Mouse (Mus musculus): ENCODE measurements around the gene Foxc1. TPM values are rescaled to one million over a fixed set of nuclear protein-coding genes. Genes with fewer than 3 reads are reported as not detected.

The Foxc1 gene
- total and polyA plus RNA-seq, 3 experiments = not detected

GRCm38 (mm10) chr13:31784757-31785156 is 21.7 kb upstream of the Foxc1 start:
- H3K9ac ChIP-seq (ENCODE audit: insufficient read depth, low read depth) = no peak overlapping the region
- in situ Hi-C loops (cut with MboI; ENCODE audit: low pct_ligation_motif_present, low pct_unique_long_range_greater_than_20kb, low sequenced_read_pairs) (loop anchor here (25.0 kb wide), 1 partner anchor 903 kb away; no protein-coding TSS in a partner anchor), dilution Hi-C loops (cut with MboI; ENCODE audit: extremely low pct_ligation_motif_present, extremely low pct_unique_long_range_greater_than_20kb, low sequenced_read_pairs) (no loop called here)
- DNase-seq (ENCODE audit: extremely low read depth) = no peak
- H3K27ac ChIP-seq (ENCODE audit: insufficient read depth, low read depth) = no peak overlapping the region
- 0 out of 4 replicates have a peak, but pooled peaks cover 0 to under 1% of the 10 kb centered on the region in 2 experiments for H3K4me1 ChIP-seq (ENCODE audit: control insufficient read depth in 1 of 2, insufficient read depth in 2 of 2)
- no peak for TF ChIP-seq ELF1 (IDR thresholded peaks at IDR 0.05; ENCODE audit: low read depth, low read length)
- no peak for TF ChIP-seq MYC (IDR thresholded peaks at IDR 0.05; ENCODE audit: low read depth, low read length)
- TF ChIP-seq JUN (IDR thresholded peaks at IDR 0.05; ENCODE audit: insufficient read depth, low read depth, low read length) = no peak
- no peak for TF ChIP-seq MAX (IDR thresholded peaks at IDR 0.05; ENCODE audit: low read length)
- TF ChIP-seq ZKSCAN1 (IDR thresholded peaks at IDR 0.05; ENCODE audit: borderline replicate concordance, low read depth, low read length) = no peak
- no peak for TF ChIP-seq MAFK (IDR thresholded peaks at IDR 0.05; ENCODE audit: insufficient replicate concordance, low read length)
- TF ChIP-seq MAZ (IDR thresholded peaks at IDR 0.05; ENCODE audit: low read depth, low read length) = no peak
- TF ChIP-seq E2F4 (IDR thresholded peaks at IDR 0.05; ENCODE audit: insufficient replicate concordance, low read depth, low read length) = no peak
- TF ChIP-seq ETS1 (conservative IDR thresholded peaks at IDR 0.05; ENCODE audit: low read depth, low read length) = no peak
- no peak for TF ChIP-seq NELFE (IDR thresholded peaks at IDR 0.05; ENCODE audit: low read depth, low read length)
- TF ChIP-seq MXI1 (IDR thresholded peaks at IDR 0.05; ENCODE audit: low read depth, low read length) = no peak
- no peak for TF ChIP-seq JUND (conservative IDR thresholded peaks at IDR 0.05; ENCODE audit: low read depth, low read length)
- no peak for TF ChIP-seq TBP (conservative IDR thresholded peaks at IDR 0.05; ENCODE audit: low read depth, low read length)
- TF ChIP-seq USF1 (IDR thresholded peaks at IDR 0.05; ENCODE audit: low read depth, low read length) = no peak
- TF ChIP-seq NRF1 (IDR thresholded peaks at IDR 0.05; ENCODE audit: low read depth, low read length) = no peak
- TF ChIP-seq POLR2A (IDR thresholded peaks at IDR 0.05; ENCODE audit: low read depth, low read length) = no peak
- TF ChIP-seq USF2 (conservative IDR thresholded peaks at IDR 0.05; ENCODE audit: low read depth, low read length) = no peak
- no peak for TF ChIP-seq BHLHE40 (IDR thresholded peaks at IDR 0.05; ENCODE audit: low read depth, low read length)
- no peaks in the 10 kb centered on the region for H3K79me2 ChIP-seq (replicated peaks; ENCODE audit: control insufficient read depth, extremely low read depth, insufficient read depth, poor library complexity, severe bottlenecking)
- no peaks in the 10 kb centered on the region for H3K27me3 ChIP-seq (replicated peaks)
- H3K36me3 ChIP-seq (replicated peaks in 1 of 2; ENCODE audit: control insufficient read depth in 1 of 2, insufficient read depth in 1 of 2, low read length in 1 of 2) = no peaks in the 10 kb centered on the region
- no peak overlapping the region for H3K4me3 ChIP-seq (replicated peaks in 1 of 3; ENCODE audit: low read depth in 2 of 3, low read length in 2 of 3, poor library complexity in 1 of 3)
- H3K4me2 ChIP-seq (ENCODE audit: insufficient read depth, low read depth, poor library complexity, severe bottlenecking) = no peak overlapping the region
- H3K9me3 ChIP-seq (replicated peaks; ENCODE audit: low read length) = no peaks in the 10 kb centered on the region

- H3K36me3 ChIP-seq (replicated peaks in 1 of 2; ENCODE audit: control insufficient read depth in 1 of 2, insufficient read depth in 1 of 2, low read length in 1 of 2) = no peaks in the 10 kb centered on the region
- dilution Hi-C loops (cut with MboI; ENCODE audit: extremely low pct_ligation_motif_present, extremely low pct_unique_long_range_greater_than_20kb, low sequenced_read_pairs) = no loop called here
- peak overlapping the region; percentile 63 for H3K4me2 ChIP-seq (ENCODE audit: insufficient read depth, low read depth, poor library complexity, severe bottlenecking)
- peak; percentile 56 for DNase-seq (ENCODE audit: extremely low read depth)
- no peak overlapping the region for H3K27ac ChIP-seq (ENCODE audit: insufficient read depth, low read depth)
- no peaks in the 10 kb centered on the region for H3K79me2 ChIP-seq (replicated peaks; ENCODE audit: control insufficient read depth, extremely low read depth, insufficient read depth, poor library complexity, severe bottlenecking)
- no peak overlapping the region for H3K9ac ChIP-seq (ENCODE audit: insufficient read depth, low read depth)
- H3K4me1 ChIP-seq (ENCODE audit: control insufficient read depth in 1 of 2, insufficient read depth in 2 of 2) = no peaks in the 10 kb centered on the region
- no peaks in the 10 kb centered on the region for H3K9me3 ChIP-seq (replicated peaks; ENCODE audit: low read length)
- no peak for TF ChIP-seq KAT2A (IDR thresholded peaks at IDR 0.05; ENCODE audit: insufficient replicate concordance, low read length)
- TF ChIP-seq RAD21 (IDR thresholded peaks at IDR 0.05; ENCODE audit: low read depth, low read length) = peak; percentile 91
- TF ChIP-seq ZC3H11A (IDR thresholded peaks at IDR 0.05; ENCODE audit: low read depth, low read length) = peak; percentile 29; the same call in 1 of the 2 replicates
- peak; percentile 96 to 99 for TF ChIP-seq CTCF (conservative IDR thresholded peaks at IDR 0.05 in 1 of 2, IDR thresholded peaks at IDR 0.05 in 1 of 2; ENCODE audit: low read depth in 2 of 2, low read length in 2 of 2)
- no peak for TF ChIP-seq ETS1 (conservative IDR thresholded peaks at IDR 0.05; ENCODE audit: low read depth, low read length)
- 0 out of 2 replicates have a peak, but pooled peaks have one; percentile 11 for TF ChIP-seq IRF4 (IDR thresholded peaks at IDR 0.05; ENCODE audit: low read depth, low read length)
- no peak for TF ChIP-seq JUND (conservative IDR thresholded peaks at IDR 0.05; ENCODE audit: low read depth, low read length)
- peak; percentile 77 for TF ChIP-seq SMC3 (IDR thresholded peaks at IDR 0.05; ENCODE audit: low read depth, low read length)
- H3K27me3 ChIP-seq (replicated peaks) = no peaks in the 10 kb centered on the region
- in situ Hi-C loops (cut with MboI; ENCODE audit: low pct_ligation_motif_present, low pct_unique_long_range_greater_than_20kb, low sequenced_read_pairs) = loop anchor here (25.0 kb wide), 1 partner anchor 895 kb away; no protein-coding TSS in a partner anchor
- H3K4me3 ChIP-seq (replicated peaks in 1 of 3; ENCODE audit: low read depth in 2 of 3, low read length in 2 of 3, poor library complexity in 1 of 3) = no peak overlapping the region
Measured at GRCm38 (mm10) chr13:31792480-31793132, 13.8 kb upstream of the Foxc1 start.

Measured in CH12.LX (cell line).